Mouse (Mus musculus): Measurements from ENCODE around the gene Ppia. TPM values are rescaled to one million over a fixed set of nuclear protein-coding genes. Genes with fewer than 3 reads are reported as not detected.
"Not testable (repeated sequence)": the region's sequence is repeated elsewhere in the genome, so short reads cannot be mapped to it uniquely, and the experiment has no call there.

Ppia gene
- total RNA-seq (2021): 1,000 to 10,000 TPM; 2,229 to 2,426 TPM
- long read RNA-seq, transcript Ppia-201 (5 exons, 746 nt): minor isoform, 6 of 2,239 reads
- long read RNA-seq, transcript Ppia-202 (5 exons, 1,170 nt): major isoform, 2,201 of 2,239 reads
- long read RNA-seq, partial matches to known transcripts: 24 of 2,239 reads
- long read RNA-seq, other reads (novel, unspliced or antisense): 6 of 2,239 reads

DNA sequence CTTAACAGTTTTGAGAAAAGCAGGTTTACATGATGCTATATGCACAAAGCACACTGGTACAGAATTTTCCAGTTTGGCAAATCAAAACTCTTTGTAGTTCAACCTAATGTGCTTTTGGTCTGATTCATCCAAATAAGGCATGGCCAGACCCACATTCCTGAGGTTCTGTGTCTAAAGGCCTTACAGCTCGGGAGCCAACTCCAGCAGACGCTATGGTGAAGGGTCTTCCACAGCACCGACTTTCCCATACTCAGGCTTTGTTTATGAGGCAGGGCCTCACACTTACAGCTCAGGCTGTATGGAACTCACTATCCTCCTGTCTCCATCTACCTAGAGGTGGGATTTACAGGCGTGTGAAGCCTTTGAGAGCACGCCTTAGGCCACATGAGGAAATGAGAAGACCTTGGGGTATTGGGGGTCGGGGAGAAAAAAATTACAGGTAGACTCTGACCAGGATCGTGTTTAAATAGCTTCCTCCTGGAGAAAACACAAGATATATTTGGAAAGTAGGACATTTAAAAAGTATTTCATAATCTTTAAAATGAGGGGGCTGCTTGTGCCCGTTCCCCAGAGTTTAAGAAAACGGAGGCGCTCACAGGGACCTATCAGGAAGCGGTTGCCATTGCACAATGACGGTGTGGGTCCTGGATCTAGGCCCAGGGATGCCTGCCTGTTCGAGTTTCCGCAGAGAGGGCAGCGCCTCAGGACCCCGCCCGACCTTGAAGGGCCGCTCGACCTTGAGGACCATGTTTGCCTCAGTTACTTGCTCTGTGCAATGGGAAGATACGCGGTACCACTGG is at the start of gene Ppia:
Gene Ppia, plus strand, starts transcription at position 693 of the 800 bp plus-strand sequence.
- DNase-seq (ENCODE audit: low spot score in 2 of 2): no peak

DNA sequence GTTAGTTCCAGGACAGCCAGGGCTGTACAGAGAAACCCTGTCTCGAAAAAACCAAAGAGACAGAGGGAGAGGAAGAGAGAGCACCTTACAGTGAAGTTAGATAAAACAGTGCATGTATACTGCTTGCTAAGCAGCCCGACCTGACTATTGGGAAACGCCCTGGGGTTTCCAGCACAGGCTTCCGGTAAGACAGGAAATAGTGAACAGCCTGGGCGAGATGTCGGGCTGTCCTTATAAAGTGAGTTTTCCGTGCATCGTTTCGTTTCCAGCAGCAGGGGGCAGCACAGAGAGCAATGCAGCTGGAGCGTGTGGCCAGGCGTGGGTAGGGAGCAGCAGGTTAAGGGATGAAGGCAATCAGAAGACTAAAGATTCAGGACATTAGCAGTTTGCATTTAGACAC is 49.4 kb upstream of the Ppia start:
- peak; percentile 59 to 72 for DNase-seq (ENCODE audit: low spot score in 2 of 2)

DNA sequence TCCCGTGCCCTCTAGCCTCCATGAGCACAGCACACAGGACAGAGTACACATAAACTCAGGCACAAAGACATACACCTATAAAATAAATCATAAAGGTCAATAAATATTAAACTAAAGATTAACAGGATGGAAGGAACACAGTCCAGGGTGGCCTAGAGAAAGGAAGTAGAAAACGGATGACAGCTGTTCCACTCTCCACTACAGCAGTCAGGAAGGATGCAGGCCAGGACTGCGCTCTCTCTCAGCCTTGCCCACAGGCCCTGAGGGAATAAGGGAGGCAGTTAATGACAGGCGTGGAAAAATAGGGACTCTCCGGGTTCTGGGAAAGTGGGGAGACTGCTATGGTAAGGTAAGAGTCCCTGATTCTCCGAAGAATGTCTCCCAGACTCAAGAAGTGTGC is 48.8 kb upstream of the Ppia start:
- DNase-seq (ENCODE audit: low spot score in 2 of 2): no peak

DNA sequence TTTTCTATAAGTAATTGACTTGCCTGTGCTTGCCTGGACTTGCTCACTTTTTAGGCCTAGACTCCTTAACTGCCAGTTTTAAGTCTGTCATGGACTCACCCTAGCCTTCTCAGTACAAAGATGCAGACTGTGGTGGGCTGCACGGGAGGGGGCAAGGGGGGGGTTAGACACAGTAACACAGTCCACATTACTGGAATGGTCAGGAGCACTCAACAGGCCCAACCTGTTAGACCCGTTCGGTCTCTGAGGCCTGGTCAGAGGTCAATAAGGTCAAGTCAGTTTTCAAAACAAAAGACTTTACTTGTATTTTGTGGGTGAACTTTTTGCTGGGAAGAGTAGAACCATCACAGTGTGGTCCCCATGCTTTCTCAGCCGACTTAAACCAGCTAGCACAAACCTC is 48.1 kb upstream of the Ppia start:
- no peak for DNase-seq (ENCODE audit: low spot score in 2 of 2)

DNA sequence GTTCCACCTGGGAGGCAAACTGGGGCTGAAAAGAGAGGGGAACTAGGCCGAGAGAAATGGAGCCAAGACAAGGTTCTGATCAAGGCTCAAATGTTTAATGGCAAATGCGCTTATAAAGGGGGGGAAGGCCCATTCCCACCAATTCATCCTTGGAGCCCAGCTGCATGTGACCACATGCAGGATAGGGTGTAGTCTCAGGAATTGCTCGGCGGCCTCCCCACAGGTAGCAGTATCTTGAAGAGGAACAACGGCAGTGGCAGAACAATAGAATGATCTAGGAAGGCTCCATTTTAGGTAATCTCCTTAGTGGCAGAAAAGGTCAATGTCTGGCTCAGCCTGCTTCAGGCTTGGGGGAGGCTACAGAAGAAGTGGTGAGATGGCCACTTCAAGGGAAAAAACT is 47.3 kb upstream of the Ppia start:
- DNase-seq (ENCODE audit: low spot score in 2 of 2): not testable (repeated sequence)

DNA sequence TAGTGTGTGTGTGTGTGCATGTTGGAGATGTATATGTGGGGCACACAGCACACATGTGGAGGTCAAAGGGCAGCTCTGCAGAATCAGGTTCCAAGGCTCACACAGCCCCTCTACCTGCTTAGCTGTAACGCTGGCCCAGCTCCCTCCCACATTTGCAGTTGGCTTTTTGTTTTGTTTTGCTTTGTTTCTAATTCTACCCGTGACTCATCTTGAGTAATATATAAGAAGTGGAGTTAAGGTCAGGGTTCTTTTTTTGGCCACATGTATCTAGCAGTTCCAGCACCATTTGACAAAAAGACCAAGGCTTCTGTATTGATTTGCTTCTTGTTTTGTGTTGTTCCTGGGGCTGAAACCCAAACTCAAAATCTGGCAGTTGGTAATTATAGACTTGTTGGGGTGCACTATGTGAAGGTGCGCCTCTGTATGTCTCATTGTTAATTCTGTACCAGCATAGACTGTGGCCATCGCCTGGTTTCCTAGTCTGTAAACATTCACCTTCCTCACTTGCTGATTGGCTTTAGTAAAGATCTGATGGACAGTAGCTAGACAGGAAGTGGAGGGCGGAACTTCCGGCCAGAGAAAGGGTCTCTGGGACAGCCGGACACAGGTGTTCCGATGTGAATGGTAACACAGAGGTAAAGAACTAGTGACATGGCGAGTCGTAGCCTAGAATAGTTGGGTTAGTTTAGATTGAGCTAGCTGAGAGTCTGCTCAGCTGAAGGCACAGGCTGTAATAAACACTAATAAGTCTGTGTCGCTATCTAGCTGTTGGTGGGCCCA is 43.7 kb upstream of the Ppia start:
- DNase-seq (ENCODE audit: low spot score in 2 of 2): no peak

DNA sequence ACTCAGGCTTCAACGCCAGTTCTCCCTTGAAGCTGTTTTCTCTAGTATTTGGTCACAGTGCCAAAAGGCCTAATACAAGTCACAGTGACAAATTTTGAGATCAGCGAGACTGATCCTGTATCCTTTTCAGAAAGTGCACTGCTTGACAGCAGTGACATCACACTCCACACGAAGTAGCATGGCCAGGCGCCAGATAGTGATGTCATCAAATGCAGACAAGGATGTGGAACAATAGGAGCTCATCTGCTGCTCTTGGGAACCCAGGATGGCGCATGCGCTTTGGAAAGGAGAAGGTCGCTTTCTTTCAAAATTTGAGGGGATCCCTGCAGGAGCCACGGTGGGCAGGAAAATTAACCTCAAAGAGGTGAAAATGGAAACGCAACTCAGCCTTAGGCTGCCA is 42.5 kb upstream of the Ppia start:
- DNase-seq (ENCODE audit: low spot score in 2 of 2): no peak

DNA sequence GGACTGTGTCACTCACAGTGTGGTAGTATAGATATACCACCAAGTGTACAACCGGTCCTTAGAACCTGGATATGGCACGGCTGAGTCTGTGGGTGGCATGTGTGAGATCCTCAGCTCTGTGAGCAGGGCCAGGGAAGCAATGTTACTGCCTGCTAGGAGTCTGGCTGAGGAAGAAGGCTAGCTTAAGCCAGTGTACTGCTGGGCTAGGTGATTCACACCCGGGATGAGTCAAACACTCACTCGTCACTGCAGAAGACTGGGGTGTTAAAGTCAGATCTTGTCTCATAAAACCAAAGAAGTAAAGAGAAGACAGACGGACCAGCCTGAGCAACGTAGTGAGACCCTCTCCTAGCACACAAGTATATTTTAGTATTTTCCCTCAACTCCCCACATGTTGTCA is 34.3 kb upstream of the Ppia start:
- DNase-seq (ENCODE audit: low spot score in 2 of 2): no peak

DNA sequence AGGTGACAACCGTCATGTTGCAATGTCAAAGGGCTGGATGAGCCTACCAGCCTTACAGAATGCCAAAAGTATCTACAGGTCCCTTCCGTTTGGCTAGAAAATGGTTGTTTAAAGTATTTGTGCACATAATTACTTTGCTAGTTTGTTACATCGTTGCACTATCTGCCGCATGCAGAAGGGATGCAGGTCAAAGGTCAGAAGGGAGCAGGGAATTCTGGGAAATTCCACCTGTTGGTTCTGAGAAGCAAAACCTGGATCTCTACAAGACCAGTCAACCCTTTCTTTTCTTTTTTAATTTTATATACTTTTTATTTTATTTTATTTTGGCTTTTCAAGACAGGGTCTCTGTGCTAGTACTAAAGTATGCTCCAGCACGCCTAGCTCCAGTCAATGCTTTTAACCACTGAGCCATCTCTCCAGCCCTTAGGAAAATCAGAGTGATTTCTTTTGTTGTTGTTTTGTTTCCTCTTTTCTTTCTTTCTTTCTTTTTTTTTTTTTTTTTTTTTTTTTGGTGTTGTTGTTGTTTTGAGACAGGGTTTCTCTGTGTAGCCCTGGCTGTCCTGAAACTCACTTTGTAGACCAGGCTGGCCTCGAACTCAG is 27.0 kb upstream of the Ppia start:
- peak in 1 of 2 experiments; percentile 2 for DNase-seq (ENCODE audit: low spot score in 2 of 2)

DNA sequence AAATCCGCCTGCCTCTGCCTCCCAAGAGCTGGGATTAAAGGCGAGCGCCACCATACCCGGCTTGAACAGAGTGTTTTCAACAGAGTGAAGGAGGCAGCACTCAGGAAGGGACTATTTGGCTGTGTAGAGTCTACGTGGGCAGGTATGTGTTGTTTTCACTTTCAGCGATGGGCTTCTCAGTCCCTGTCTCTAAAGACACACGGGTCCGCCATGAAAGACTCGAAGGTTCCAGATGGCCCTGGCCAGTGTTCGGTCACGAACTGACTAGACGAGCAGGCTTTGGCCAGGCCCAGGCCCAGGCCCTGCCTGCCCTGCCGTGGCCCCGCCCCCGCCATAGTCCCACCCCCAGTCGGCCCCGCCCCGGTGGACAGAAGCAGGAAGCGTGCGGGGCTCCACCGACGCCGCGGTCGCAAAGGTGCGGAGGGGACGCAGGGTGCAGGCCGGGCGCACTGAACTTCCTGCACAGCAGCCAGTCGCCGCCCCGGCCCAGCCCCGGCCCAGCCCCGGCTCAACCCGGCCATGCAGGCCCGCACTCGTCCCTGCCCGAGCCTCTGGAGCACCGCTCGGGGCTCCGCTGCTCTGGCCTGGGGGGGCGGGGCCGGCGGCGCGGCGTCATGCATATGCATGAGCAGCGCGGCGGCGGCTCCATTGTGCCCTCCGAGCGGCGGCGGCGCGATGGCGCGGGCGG is 26.4 kb upstream of the Ppia start, which contains the start of gene Zmiz2:
Gene Zmiz2, plus strand, starts transcription at position 349 of the 688 bp plus-strand sequence.
- DNase-seq (ENCODE audit: low spot score in 2 of 2): peak; percentile 94 to 97

DNA sequence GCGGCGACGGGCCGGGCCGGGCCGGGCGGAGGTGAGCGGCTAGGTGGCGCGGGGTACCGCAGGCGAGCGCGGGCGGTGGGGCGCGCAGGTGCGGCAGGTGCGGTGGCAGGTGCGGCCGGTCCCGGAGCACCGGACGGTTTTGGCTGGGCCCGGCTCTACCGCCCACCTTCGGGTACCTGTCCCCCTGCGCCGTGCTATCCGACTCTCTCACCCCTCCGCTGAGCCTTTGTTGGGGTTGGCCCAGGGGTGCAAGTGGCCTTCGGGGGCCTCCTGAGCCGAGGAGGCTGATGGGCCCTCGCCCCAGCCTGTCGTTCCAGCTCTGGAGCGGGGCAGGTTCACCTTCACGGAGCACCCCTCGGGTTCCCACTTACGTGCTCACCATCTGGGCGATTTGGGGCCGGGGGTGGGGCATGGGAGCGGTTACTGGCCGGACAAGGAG is 25.7 kb upstream of the Ppia start:
- DNase-seq (ENCODE audit: low spot score in 2 of 2): no peak

DNA sequence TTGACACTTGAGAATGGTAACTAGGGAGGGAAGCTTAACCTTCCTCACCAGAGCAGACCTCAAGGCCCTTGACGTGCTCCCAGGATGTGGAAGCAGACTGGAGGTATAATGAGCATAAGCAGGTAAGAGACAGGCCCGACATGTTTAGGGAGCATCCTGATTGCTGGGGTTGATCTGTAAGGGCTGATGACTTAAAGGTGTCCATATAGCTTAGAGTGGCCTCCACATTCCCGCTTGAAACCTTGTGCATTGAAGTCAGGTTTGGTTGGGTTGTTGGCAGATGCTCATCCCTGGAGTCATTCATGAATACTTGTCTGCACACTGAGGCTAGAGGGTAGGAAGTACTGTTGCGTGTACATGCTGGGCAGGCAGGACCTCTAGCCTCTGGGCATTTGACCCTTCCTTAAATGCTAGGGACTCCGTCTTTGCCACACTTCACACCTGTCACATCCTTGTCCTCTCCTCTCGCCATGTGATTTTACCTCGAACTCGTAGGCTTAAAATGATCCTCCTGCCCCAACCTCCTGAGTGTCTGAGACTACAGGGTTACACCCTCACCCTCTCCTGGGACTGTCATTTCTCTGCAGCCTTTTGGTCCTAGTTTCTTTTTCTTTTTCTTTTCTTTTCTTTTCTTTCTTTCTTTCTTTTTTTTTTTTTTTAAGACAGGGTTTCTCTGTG is 24.7 kb upstream of the Ppia start:
- peak in 1 of 2 experiments; percentile 7 for DNase-seq (ENCODE audit: low spot score in 2 of 2)

DNA sequence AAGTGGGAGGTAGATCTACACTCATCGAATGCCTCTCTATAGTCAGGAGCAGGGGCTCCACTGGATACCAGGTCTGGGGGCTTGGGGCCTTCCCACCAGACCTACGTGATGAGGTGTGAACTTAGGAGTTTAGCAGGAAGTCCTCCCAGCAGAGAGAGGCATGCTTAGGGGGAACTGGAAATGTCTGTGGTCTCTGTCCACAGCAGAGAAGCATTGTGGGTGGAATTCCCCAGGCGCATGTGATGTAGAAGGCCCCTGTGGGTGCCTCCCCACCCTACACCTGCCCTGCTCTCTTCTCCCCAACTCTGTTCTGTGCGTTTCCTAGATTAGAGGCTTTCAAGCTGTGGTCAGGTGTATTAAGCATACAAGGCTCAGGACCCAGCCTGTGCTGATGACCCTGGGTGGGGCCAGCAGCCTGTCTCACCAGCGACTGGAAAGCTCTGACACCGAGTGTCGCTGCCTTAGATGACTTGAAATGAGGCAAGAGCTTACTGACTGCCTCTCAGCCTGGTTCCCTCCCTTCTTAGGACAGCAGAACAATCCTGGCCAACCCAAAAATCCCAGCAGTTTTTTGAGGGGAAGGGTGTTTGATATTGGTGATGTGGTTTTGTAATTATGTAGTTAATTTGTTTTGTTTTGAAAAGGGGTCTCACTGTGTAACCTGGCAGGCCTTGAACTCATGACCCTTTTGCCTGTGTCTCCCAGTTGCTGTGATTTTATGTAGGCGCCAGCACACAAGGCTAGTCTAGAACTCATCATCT is 23.5 kb upstream of the Ppia start:
- no peak for DNase-seq (ENCODE audit: low spot score in 2 of 2)

DNA sequence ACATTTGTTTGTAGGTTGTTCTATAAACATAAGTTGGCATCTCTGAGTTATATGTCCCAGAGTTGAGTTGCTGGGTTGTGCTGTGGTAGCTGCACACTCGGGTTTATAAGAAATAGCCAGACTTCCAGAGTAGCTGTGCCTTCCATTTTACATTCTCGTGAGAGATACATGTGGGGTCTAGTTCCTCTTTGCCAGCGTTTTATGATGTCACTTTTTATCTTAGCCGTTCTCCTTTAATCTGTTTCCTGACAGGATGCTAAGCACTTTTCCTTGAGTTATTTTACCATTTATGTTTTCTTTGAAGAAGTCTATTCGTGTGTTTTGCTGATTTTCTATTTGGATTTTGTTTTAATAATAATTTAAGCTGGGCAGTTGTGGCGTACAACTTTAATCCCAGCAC is 22.4 kb upstream of the Ppia start:
- DNase-seq (ENCODE audit: low spot score in 2 of 2): no peak

DNA sequence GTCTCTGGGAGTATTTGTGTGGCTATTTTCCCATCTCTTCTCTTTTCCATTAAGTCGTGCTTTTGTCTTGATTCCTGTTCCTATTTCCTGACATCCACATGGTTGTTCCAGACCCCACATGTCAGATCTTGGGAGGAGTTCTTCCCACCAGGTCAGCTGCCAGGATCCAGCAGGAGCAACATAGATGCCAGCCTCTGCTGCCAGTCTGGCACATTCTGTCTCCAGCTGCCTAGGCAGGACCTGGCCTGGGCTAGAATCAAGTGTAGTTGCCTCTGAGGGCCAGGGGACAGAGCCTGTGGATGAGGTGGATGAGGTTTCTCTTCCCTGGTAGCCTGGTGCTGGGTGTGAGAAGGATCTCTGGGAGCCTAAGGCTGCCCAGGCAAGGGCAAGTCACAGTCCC is 21.4 kb upstream of the Ppia start:
- peak; percentile 20 for DNase-seq (ENCODE audit: low spot score in 2 of 2)

DNA sequence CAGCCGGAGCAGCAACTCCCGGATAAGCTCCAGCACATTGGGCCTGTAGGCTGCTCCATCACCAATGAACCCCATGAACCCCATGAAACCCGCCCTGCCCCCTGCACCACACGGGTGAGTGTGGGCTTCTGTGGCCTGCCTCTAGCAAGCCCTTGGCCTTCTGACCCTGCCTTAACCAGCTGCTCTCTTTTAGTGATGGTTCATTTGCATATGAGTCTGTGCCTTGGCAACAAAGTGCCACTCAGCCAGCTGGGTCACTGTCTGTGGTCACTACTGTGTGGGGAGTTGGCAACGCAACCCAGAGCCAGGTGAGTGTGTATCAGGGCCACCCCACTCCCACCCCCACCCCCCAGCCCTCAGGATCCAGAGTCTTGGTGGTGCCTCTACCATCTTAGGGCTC is 19.7 kb upstream of the Ppia start:
- DNase-seq (ENCODE audit: low spot score in 2 of 2): peak; percentile 5 to 11

DNA sequence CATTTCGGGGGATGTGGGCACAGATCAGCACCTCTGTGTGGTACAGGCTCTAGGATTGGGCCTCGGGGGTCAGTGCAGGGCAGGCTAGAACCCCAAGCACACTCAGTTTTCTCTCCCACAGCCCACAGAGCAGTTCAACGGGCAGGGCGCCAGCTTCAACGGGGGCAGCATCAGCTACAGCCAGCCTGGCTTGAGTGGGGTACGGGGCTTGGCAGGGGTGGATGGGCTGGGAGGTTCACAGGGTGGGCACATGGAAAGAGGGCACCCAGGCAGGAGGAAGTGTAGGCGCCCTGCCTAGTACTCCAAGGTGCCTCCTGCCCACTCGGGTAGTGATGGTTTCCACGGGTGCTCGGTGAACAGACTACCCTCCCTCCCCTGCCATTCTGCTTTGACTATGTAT is 17.1 kb upstream of the Ppia start:
- peak in 1 of 2 experiments; percentile 5 for DNase-seq (ENCODE audit: low spot score in 2 of 2)

DNA sequence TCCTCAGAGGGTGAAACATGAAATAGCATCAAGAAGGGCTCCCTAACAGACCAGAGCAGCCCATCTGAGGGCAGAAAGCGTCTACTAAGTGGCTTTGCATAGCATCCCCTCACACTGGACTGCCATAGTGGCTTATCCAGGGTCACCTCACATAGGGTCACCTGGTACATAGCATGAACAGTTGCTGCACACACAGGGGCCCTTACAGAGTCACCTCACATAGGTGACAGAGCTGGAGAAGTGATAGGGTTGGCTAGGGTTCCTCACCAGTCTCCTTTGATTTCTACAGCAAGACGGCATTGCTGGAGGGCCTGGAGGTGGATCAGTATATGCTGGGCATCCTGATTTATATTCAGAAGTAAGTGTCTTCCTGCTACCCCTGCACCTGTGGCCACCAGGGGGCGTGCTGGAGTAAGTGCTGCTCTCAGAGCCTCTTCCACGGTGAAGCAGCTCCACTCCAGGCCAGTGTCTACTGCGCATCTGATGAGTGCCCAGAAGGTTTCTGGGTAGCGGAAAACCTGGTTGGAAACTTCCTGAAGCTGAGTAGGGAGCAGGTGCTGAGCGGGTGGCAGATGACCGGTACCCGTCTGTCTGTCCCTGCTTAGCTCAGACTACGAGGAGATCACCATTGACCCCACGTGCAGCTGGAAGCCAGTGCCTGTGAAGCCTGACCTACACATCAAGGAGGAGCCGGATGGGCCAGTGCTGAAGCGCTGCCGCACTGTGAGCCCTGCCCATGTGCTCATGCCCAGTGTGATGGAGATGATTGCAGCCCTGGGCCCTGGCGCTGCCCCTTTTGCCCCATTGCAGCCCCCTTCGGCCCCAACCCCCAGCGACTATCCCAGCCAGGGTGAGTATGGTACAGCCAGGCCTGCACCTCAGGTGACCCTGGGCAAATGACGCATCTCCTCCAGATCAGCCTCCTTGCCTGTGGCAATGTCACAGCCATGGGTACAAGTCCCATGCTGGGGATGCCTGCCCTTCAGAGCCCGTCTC is 12.4 kb upstream of the Ppia start:
- peak; percentile 69 to 71 for DNase-seq (ENCODE audit: low spot score in 2 of 2)

Measured in layer of hippocampus, postnatal 10 days (tissue).